Mouse (Mus musculus): ENCODE results near the gene Gfap. TPM values are rescaled to one million over a fixed set of nuclear protein-coding genes. Genes with fewer than 3 reads are reported as not detected.

Gfap gene
- polyA plus RNA-seq, 1 experiment from 2014 or later = 0.29 TPM

DNA sequence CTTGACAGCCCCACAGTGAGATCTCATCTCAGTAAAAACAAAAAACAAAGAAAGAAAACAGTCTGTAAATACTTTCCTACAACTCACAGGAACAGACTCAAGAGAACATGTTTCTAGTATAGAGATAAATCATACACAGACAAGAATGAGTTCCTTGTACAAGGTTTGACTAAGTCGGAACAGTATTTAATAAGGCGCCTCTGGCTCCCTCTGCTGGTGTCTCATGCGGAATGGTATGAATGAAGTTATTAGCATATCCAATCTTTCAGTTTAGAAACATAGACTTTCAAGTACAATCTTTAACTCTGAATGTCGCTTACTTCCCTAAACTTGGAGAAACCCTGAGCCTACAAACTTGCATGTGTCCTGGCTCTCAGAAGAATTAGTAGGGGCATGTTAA is 36.4 kb downstream of the Gfap start:
- Histone ChIP-seq H3K9me3 (no peaks in the 10 kb centered on the region), H3K27ac (no peak overlapping the region), H3K4me3 (no peak overlapping the region), H3K27me3 (no peaks in the 10 kb centered on the region), H3K36me3 (peaks cover 92% of the 10 kb centered on the region), H3K9ac (no peak overlapping the region), H3K4me1 (no peaks in the 10 kb centered on the region), H3K4me2 (replicated peaks) (no peak overlapping the region)
- no peak for ATAC-seq (ENCODE audit: insufficient number of reproducible peaks, insufficient read depth, low FRiP score, low TSS enrichment)
- 48% methylated on average over 4 of the region's 4 CpGs for WGBS

DNA sequence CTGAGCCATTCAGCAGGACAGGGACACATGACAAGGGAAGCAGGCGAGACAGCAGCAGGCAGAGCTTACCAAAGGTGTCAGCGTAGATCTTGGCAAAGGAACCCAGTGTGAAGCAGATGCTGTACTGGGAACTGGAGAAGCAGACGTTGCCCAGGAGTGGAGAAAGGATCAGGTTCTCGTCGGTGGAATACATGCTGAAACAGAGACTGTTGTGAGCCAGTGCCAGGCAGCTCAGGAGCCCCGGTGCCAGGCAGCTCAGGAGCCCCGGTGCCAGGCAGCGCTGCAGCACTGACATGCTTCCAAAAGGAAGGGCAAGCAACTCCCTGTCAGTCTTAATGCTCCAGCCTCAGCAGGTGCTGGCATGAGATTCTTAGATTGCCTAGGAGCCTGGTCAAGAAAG is 40.8 kb downstream of the Gfap start:
- H3K4me3 ChIP-seq = no peak overlapping the region
- H3K9ac ChIP-seq = no peak overlapping the region
- H3K9me3 ChIP-seq = no peaks in the 10 kb centered on the region
- peaks cover 13% of the 10 kb centered on the region for H3K4me1 ChIP-seq
- no peak for ATAC-seq (ENCODE audit: insufficient number of reproducible peaks, insufficient read depth, low FRiP score, low TSS enrichment)
- H3K36me3 ChIP-seq = peaks cover 73% of the 10 kb centered on the region
- no peaks in the 10 kb centered on the region for H3K27me3 ChIP-seq
- no peak overlapping the region for H3K27ac ChIP-seq
- H3K4me2 ChIP-seq (replicated peaks) = no peak overlapping the region
- WGBS = 92% methylated on average over 8 of the region's 8 CpGs

DNA sequence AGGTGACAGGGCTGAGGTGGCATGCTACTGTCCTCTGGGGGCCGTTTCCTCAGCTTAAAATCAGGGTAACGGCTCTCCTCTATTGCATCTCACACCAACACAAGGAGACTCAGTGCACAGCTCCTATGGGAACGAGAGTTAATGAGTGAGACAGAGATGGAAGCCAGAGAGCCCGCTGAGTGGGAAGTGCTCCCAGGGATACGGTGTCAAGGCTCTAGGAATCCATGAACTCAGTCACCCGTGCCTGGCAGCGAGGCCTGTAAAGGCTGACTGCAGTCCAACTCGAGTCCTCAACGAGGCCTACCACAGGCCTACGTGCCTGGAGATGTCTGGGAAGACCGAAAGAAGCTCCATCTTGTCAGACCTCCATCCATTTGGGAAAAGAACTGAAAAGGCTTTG is 41.8 kb downstream of the Gfap start:
- Histone ChIP-seq H3K4me3 (no peak overlapping the region), H3K9ac (no peak overlapping the region), H3K9me3 (no peaks in the 10 kb centered on the region), H3K36me3 (peaks cover 76% of the 10 kb centered on the region), H3K4me1 (peaks cover 13% of the 10 kb centered on the region), H3K4me2 (replicated peaks) (no peak overlapping the region), H3K27ac (no peak overlapping the region), H3K27me3 (no peaks in the 10 kb centered on the region)
- ATAC-seq (ENCODE audit: insufficient number of reproducible peaks, insufficient read depth, low FRiP score, low TSS enrichment) = no peak
- 90% methylated on average over 11 of the region's 11 CpGs for WGBS

DNA sequence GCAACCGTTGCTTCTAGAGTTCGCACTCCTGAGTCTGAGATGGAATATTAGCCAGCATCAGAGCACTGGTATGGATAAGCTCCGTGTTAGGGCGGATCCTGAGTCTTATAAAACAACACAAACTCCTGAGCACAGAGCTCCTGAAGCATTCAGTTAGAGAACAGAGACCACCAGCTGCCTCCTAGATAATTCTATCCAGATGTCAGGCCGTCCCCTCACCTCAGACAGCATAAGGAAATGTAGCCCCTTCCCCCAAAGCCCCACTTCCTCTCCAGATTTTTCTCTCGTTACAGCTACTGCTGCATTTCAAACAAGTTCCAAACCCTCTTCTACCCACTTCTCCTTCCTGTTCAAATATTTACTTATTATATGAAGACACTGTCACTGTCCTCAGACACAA is 44.8 kb downstream of the Gfap start:
- H3K27me3 ChIP-seq = no peaks in the 10 kb centered on the region
- H3K4me3 ChIP-seq = no peak overlapping the region
- no peak for ATAC-seq (ENCODE audit: insufficient number of reproducible peaks, insufficient read depth, low FRiP score, low TSS enrichment)
- H3K9ac ChIP-seq = no peak overlapping the region
- peaks cover 13% of the 10 kb centered on the region for H3K4me1 ChIP-seq
- WGBS = 25% methylated on average over 6 of the region's 6 CpGs
- H3K36me3 ChIP-seq = peaks cover 75% of the 10 kb centered on the region
- H3K9me3 ChIP-seq = no peaks in the 10 kb centered on the region
- H3K27ac ChIP-seq = peak overlapping the region; percentile 70; the same call in 1 of the 2 replicates
- H3K4me2 ChIP-seq (replicated peaks) = no peak overlapping the region

DNA sequence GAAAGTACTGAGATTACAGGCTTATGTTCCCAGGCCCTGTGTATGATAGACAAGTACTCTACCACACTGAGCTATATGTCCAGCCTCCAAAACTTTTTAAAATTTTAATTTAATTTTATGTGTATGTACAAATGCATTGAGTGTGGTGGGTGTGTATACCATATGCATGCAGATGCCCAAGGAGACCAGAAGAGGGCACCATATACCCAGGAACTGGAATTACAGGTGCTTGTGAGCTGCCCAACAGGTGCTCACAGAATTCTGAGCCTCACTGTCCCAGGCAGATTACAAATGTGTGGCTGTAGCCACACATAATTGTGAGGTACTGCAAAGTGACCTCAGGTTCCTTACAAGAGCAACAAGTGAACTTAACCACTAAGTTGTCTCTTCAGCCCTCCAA is 47.0 kb downstream of the Gfap start:
- ATAC-seq (ENCODE audit: insufficient number of reproducible peaks, insufficient read depth, low FRiP score, low TSS enrichment) = no peak
- Histone ChIP-seq H3K36me3 (peaks cover 75% of the 10 kb centered on the region), H3K4me2 (replicated peaks) (no peak overlapping the region)

DNA sequence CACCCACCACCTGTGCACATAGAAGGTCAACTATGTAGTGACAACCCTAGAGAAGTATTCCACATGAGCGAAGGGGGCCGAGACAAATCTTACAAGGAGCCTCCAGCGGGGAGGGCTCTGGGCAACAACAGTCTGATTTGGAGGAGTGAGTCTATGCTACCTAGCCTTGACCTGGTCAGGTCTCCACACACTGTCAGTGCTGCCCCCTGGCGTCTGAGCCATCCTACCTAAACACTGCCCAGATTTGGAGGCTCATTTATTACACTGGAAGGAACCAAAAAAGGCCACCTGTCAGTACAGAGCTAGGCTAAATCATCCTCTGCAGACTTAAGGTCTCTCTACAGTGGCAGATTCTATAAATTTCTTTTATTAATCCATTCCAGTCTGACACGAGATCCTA is 48.8 kb downstream of the Gfap start:
- Histone ChIP-seq H3K4me2 (replicated peaks) (no peak overlapping the region), H3K4me3 (no peak overlapping the region), H3K36me3 (peaks cover 80% of the 10 kb centered on the region), H3K9me3 (no peaks in the 10 kb centered on the region), H3K9ac (no peak overlapping the region), H3K27ac (no peak overlapping the region), H3K27me3 (no peaks in the 10 kb centered on the region), H3K4me1 (peaks cover 13% of the 10 kb centered on the region)
- no peak for ATAC-seq (ENCODE audit: insufficient number of reproducible peaks, insufficient read depth, low FRiP score, low TSS enrichment)
- WGBS = 69% methylated on average over 5 of the region's 5 CpGs

More for the DNA sequence above, 47.0 kb downstream of the Gfap start:
- Histone ChIP-seq H3K4me3 (no peak overlapping the region), H3K27ac (no peak overlapping the region), H3K4me1 (peaks cover 13% of the 10 kb centered on the region), H3K27me3 (no peaks in the 10 kb centered on the region), H3K9me3 (no peaks in the 10 kb centered on the region), H3K9ac (no peak overlapping the region)

DNA sequence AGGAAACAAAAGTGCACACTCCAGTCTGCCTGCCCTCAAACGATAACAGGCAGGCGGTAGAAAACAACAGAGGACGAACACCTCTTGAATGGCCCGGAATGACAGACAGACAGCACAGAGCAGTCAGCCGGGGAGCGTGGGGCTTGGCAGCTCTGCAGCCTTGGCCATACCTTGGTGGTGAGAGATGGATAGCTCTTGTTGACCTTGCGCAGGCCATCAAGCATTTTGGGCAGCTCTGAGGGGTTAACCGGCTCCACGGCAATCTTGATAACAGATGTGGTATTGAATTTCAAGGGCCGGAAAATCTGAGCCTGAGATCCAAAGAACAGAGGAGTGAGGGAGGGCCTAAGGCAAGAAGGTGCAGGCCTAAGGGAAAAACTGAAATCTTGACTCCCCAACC is 54.8 kb downstream of the Gfap start:
- H3K9ac ChIP-seq = no peak overlapping the region
- H3K36me3 ChIP-seq = peaks cover 99% of the 10 kb centered on the region
- no peak overlapping the region for H3K4me2 ChIP-seq (replicated peaks)
- H3K27me3 ChIP-seq = no peaks in the 10 kb centered on the region
- WGBS = 70% methylated on average over 10 of the region's 10 CpGs
- H3K4me1 ChIP-seq = no peaks in the 10 kb centered on the region
- H3K9me3 ChIP-seq = no peaks in the 10 kb centered on the region
- no peak overlapping the region for H3K4me3 ChIP-seq
- ATAC-seq (ENCODE audit: insufficient number of reproducible peaks, insufficient read depth, low FRiP score, low TSS enrichment) = no peak
- H3K27ac ChIP-seq = no peak overlapping the region

DNA sequence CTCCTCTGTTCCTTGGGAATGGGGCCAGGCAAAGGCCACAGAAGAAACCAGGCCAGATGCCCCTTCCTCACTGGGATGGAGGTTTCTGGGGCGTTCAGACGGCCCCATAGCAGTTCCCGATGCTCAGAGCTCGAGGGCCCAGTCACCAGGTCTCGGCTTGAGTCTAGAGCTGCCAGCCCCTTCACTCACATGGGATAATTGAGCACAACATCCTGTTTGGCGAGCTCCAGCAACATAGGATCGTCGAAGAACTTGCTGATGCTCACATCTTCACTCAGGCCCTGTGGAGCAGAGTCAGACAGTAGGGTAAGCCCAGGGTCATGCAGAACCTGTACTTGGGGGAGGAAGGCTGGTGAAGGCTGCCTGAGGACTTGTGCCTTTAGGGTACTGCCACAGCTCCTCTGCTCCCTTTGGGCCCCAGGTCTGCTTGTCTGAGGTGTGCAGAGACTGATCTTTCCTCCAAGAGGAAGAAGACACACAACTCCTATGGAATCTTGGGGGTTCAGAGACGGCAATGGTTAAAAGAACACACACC is 62.0 kb downstream of the Gfap start:
- no peak overlapping the region for H3K4me3 ChIP-seq
- no peak overlapping the region for H3K4me2 ChIP-seq (replicated peaks)
- H3K27ac ChIP-seq = no peak overlapping the region
- no peaks in the 10 kb centered on the region for H3K9me3 ChIP-seq
- no peaks in the 10 kb centered on the region for H3K4me1 ChIP-seq
- 85% methylated on average over 9 of the region's 9 CpGs for whole genome bisulfite sequencing
- H3K9ac ChIP-seq = no peak overlapping the region
- peaks cover 74% of the 10 kb centered on the region for H3K36me3 ChIP-seq
- ATAC-seq (ENCODE audit: insufficient number of reproducible peaks, insufficient read depth, low FRiP score, low TSS enrichment) = no peak
- no peaks in the 10 kb centered on the region for H3K27me3 ChIP-seq

DNA sequence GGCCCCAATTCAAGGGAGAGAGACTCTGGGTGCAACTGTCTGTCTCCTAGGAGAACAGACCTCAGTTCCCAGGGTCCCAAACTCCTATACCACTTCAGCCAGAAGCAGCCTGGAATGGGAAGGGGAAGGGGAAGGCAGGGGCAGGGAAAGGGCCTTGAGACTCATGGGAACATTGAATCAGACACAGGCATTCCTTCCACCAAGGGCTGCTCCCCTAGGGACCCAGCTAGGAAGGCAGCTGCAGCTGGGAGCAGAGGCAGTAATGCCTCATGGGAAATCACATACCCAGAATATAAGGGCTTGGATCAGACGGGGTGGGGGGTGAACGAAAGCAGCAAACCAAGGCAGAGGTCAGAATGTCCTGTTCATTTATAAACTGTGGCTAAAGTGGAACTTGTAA is 62.6 kb downstream of the Gfap start:
- 89% methylated on average over 2 of the region's 2 CpGs for WGBS
- no peaks in the 10 kb centered on the region for H3K27me3 ChIP-seq
- peaks cover 68% of the 10 kb centered on the region for H3K36me3 ChIP-seq
- no peaks in the 10 kb centered on the region; the same call in 1 of the 2 replicates for H3K4me1 ChIP-seq
- ATAC-seq (ENCODE audit: insufficient number of reproducible peaks, insufficient read depth, low FRiP score, low TSS enrichment) = no peak
- no peak overlapping the region for H3K4me3 ChIP-seq
- no peak overlapping the region for H3K4me2 ChIP-seq (replicated peaks)
- H3K9ac ChIP-seq = no peak overlapping the region
- no peak overlapping the region for H3K27ac ChIP-seq
- no peaks in the 10 kb centered on the region for H3K9me3 ChIP-seq

DNA sequence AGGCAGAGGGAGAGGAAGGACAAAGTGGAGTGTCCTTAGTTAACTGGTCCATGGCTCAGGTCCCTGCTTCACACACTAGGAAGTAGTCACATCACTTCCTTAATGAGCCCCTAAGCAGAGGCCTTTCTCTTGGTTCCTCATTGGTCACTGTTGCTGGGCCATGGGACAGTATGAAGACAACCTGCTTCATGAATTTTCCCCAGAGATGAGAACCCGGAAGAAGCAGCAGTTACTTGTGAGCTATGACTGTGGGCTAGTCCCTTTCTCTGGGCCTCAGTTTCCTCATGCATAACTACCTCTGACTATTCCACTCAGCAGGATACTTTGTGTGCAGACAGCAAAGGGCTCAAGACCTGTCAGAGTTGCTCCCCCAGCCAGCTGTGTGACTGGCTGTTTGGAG is 63.3 kb downstream of the Gfap start:
- H3K27ac ChIP-seq = no peak overlapping the region
- WGBS = 87% methylated on average over 1 of the region's 1 CpGs

More for the DNA sequence above, 63.3 kb downstream of the Gfap start:
- Histone ChIP-seq H3K27me3 (no peaks in the 10 kb centered on the region), H3K9me3 (no peaks in the 10 kb centered on the region), H3K4me3 (no peak overlapping the region), H3K4me1 (peaks cover 4% of the 10 kb centered on the region; the same call in 1 of the 2 replicates), H3K36me3 (peaks cover 61% of the 10 kb centered on the region), H3K4me2 (replicated peaks) (no peak overlapping the region), H3K9ac (no peak overlapping the region)
- ATAC-seq (ENCODE audit: insufficient number of reproducible peaks, insufficient read depth, low FRiP score, low TSS enrichment) = no peak

Other genes starting within 250 kb of the Gfap start
- gene Meioc, start 237.2 kb downstream of the Gfap start, polyA plus RNA-seq (2016; fragmentation: Nextera tagmentation; extraction: Ambion mirVana) = 0.65 and 1.3 TPM in 2 replicates
- 49.3 and 52.1 TPM in 2 replicates for gene Ccdc43, start 203.1 kb downstream of the Gfap start, polyA plus RNA-seq (2016; fragmentation: Nextera tagmentation; extraction: Ambion mirVana)
- 23.2 and 25.0 TPM in 2 replicates for gene Adam11, start 139.5 kb downstream of the Gfap start, polyA plus RNA-seq (2016; fragmentation: Nextera tagmentation; extraction: Ambion mirVana)
- 103 and 105 TPM in 2 replicates for gene Gjc1, start 81.2 kb downstream of the Gfap start, polyA plus RNA-seq (2016; fragmentation: Nextera tagmentation; extraction: Ambion mirVana)
- not detected in 2 replicates for gene Higd1b, start 65.1 kb downstream of the Gfap start, polyA plus RNA-seq (2016; fragmentation: Nextera tagmentation; extraction: Ambion mirVana)
- gene Eftud2, start 19.9 kb downstream of the Gfap start, polyA plus RNA-seq (2016; fragmentation: Nextera tagmentation; extraction: Ambion mirVana) = 233 and 246 TPM in 2 replicates
- 1.0 and 1.7 TPM in 2 replicates for gene Ccdc103, start 19.7 kb downstream of the Gfap start, polyA plus RNA-seq (2016; fragmentation: Nextera tagmentation; extraction: Ambion mirVana)
- 0.14 TPM in 1 of 2 replicates, not detected in the other for gene Fam187a, start 15.7 kb downstream of the Gfap start, polyA plus RNA-seq (2016; fragmentation: Nextera tagmentation; extraction: Ambion mirVana)
- gene Kif18b, start 24.2 kb upstream of the Gfap start, polyA plus RNA-seq (2016; fragmentation: Nextera tagmentation; extraction: Ambion mirVana) = 10.3 and 10.6 TPM in 2 replicates
- gene C1ql1, start 45.8 kb upstream of the Gfap start, polyA plus RNA-seq (2016; fragmentation: Nextera tagmentation; extraction: Ambion mirVana) = 3.7 and 3.9 TPM in 2 replicates
- gene Nmt1, start 127.3 kb upstream of the Gfap start, polyA plus RNA-seq (2016; fragmentation: Nextera tagmentation; extraction: Ambion mirVana) = 45.7 and 50.8 TPM in 2 replicates
- 170 and 174 TPM in 2 replicates for gene Dcakd, start 127.4 kb upstream of the Gfap start, polyA plus RNA-seq (2016; fragmentation: Nextera tagmentation; extraction: Ambion mirVana)
- gene Plcd3, start 200.7 kb upstream of the Gfap start, polyA plus RNA-seq (2016; fragmentation: Nextera tagmentation; extraction: Ambion mirVana) = 3.9 and 4.2 TPM in 2 replicates
- 9.7 and 11.2 TPM in 2 replicates for gene Acbd4, start 200.8 kb upstream of the Gfap start, polyA plus RNA-seq (2016; fragmentation: Nextera tagmentation; extraction: Ambion mirVana)
- gene Hexim1, start 215.3 kb upstream of the Gfap start, polyA plus RNA-seq (2016; fragmentation: Nextera tagmentation; extraction: Ambion mirVana) = 4.0 and 4.2 TPM in 2 replicates
- 13.5 and 13.8 TPM in 2 replicates for gene Hexim2, start 231.5 kb upstream of the Gfap start, polyA plus RNA-seq (2016; fragmentation: Nextera tagmentation; extraction: Ambion mirVana)